Mouse (Mus musculus) lung, postnatal 0 days (tissue): ENCODE results near the gene Lin54. TPM values are rescaled to one million over a fixed set of nuclear protein-coding genes. Genes with fewer than 3 reads are reported as not detected.

ENCODE experiments used
- ATAC-seq: fragments of 200-750 bp; cut with Nextera tagmentation; 2 replicates; pipeline ENCODE4 v1.8.0; 2017; ENCODE audit warnings: moderate library complexity
- DNase-seq: peaks from one replicate; pipeline ENCODE4 v3.0.0-alpha.2; 2016; ENCODE audit warnings: low spot score
- H3K27ac ChIP-seq: fragments of 300-500 bp; sonication (generic); 2 replicates; pipeline ENCODE4 v1.5.1; 2014; ENCODE audit warnings: antibody characterized with exemption, mild to moderate bottlenecking, low read length, mixed read lengths
- H3K27me3 ChIP-seq: fragments of 300-500 bp; sonication (generic); replicated peaks from 2 replicates; pipeline ENCODE4 v1.6.1; 2014; ENCODE audit warnings: low read length, mixed read lengths; ENCODE audit not compliant: insufficient read depth
- H3K36me3 ChIP-seq: fragments of 300-500 bp; sonication (generic); 2 replicates; pipeline ENCODE4 v1.6.1; 2014; ENCODE audit warnings: low read length, mixed read lengths; ENCODE audit not compliant: insufficient read depth
- H3K4me1 ChIP-seq: fragments of 300-500 bp; sonication (generic); 2 replicates; pipeline ENCODE4 v1.6.1; 2014; ENCODE audit warnings: antibody characterized with exemption, low read depth, low read length, mixed read lengths; ENCODE audit not compliant: insufficient read depth
- H3K4me2 ChIP-seq: fragments of 300-500 bp; sonication (generic); replicated peaks from 2 replicates; pipeline ENCODE4 v1.6.1; 2014; ENCODE audit warnings: low read depth, mild to moderate bottlenecking, low read length, moderate library complexity, mixed read lengths
- H3K4me3 ChIP-seq: fragments of 300-500 bp; sonication (generic); 2 replicates; pipeline ENCODE4 v1.5.1; 2014; ENCODE audit warnings: low read depth, low read length
- H3K9ac ChIP-seq: fragments of 300-500 bp; sonication (generic); replicated peaks from 2 replicates; pipeline ENCODE4 v1.6.1; 2014; ENCODE audit warnings: low read depth, mild to moderate bottlenecking
- H3K9me3 ChIP-seq: fragments of 300-500 bp; sonication (generic); 2 replicates; pipeline ENCODE4 v1.6.1; 2016; ENCODE audit warnings: low read length, mixed read lengths
- CTCF ChIP-seq: IDR thresholded peaks from 2 replicates; pipeline ENCODE4 v1.5.1; 2016; ENCODE audit warnings: antibody characterized with exemption, mild to moderate bottlenecking
- EP300 ChIP-seq: IDR thresholded peaks from 2 replicates; pipeline ENCODE4 v1.6.1; 2016; ENCODE audit warnings: antibody characterized with exemption, mild to moderate bottlenecking, control low read depth
- WGBS: fragments of 180-500 bp; shearing (Covaris S2); extraction: QIAGEN DNeasy Blood & Tissue Kit; methylation state at CpG from one replicate; pipeline ENCODE4 v1.1.7; 2014; 5-methylcytosine and 5-hydroxymethylcytosine counted together
- polyA plus RNA-seq: library from polyadenylated mRNA; unstranded; fragments of >200 nt; fragmentation: Nextera tagmentation; extraction: Ambion mirVana; gene quantifications from 2 replicates; pipeline ENCODE4 v1.2.1, GENCODE M21; 2015

Gene Lin54
- polyA plus RNA-seq: 5.7 and 5.9 TPM in 2 replicates

DNA sequence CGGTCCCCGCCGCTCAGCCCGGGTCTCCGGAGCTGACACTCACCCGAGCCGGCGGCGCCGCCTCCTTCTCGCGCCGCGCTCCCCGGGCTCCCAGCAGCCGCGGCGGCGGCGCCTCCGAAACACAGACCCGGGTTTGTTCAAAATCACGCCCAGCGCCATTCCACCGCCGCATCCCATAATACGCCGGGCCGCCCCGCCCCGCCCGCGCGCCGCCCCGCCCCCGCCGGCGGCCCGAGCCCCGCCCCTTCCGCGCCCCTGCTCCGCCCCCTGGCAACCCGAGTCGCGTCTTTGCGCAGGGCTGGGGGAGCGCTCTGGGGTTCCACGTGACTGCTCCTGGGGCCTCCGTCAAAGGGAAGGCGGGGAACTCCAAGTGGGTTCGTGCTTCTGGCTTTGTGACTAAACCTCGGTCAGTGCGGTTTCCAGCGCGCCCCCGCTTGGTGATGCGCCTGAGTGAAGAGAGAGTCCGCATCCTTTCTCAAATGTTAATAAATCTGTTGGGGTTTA is at the start of gene Lin54:
TSS of gene Lin54 (minus strand) at position 182 of the 504 bp plus-strand sequence.
- TF ChIP-seq CTCF: peak; percentile 62
- TF ChIP-seq EP300: no peak
- H3K4me2 ChIP-seq: peak within 1 kb of the TSS; percentile 91
- peak within 1 kb of the TSS; percentile 36 for H3K9ac ChIP-seq
- H3K27me3 ChIP-seq: no peaks in the 10 kb centered on the region
- DNase-seq (peak; percentile 96), ATAC-seq (peak; percentile 96)
- H3K36me3 ChIP-seq: no peaks in the 10 kb centered on the region
- H3K4me3 ChIP-seq: peak within 1 kb of the TSS; percentile 56
- H3K4me1 ChIP-seq: peaks cover 3% of the 10 kb centered on the region; the same call in 1 of the 2 replicates
- no peaks in the 10 kb centered on the region for H3K9me3 ChIP-seq
- peak within 1 kb of the TSS; percentile 69 for H3K27ac ChIP-seq
- 0% methylated on average over 28 of the region's 60 CpGs for WGBS

DNA sequence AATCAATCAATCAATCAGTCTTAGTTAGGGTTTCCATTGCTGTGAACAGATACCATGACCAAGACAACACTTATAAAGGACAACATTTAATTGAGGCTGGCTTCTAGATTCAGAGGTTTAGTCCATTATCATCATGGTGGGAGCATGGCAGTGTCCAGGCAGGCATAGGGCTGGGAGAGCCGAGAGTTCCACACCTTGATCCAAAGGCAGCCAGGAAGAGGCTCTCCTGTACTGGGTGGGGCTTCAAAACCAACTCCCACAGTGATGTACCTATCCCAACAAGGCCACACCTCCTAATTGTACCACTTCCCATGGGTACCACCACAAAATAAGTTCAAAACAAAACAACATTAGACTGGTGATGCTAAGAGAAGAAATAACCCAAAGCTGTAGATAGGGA is 49.7 kb upstream of the Lin54 start:
- H3K4me3 ChIP-seq: no peak overlapping the region
- TF ChIP-seq EP300 (no peak), CTCF (no peak)
- peaks cover 21% of the 10 kb centered on the region for H3K36me3 ChIP-seq
- no peak overlapping the region for H3K27ac ChIP-seq
- H3K4me1 ChIP-seq: no peaks in the 10 kb centered on the region
- ATAC-seq: no peak
- H3K4me2 ChIP-seq: no peak overlapping the region
- DNase-seq: no peak
- H3K27me3 ChIP-seq: no peaks in the 10 kb centered on the region
- no peak overlapping the region for H3K9ac ChIP-seq
- H3K9me3 ChIP-seq: no peaks in the 10 kb centered on the region
- WGBS: 93% methylated on average over 1 of the region's 1 CpGs

DNA sequence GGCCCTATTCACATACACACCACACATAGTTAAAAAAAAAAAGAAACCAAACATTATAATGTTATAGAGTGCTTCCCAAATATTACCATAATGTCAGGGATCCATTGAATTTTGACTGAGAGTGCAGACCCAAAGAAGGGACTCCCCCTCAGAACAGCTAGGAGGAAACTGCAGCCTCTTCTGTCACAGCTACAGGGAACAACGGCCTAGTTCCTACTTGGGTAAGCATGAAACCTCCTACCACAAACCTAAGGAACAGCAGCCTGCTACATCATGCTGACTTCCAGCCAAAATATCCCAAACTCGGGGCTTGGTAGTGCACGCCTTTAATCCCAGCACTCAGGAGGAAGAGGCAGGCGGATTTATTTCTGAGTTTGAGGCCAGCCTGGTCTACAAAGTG is 48.9 kb upstream of the Lin54 start:
- TF ChIP-seq EP300 (no peak), CTCF (no peak)
- H3K4me3 ChIP-seq: no peak overlapping the region
- H3K4me1 ChIP-seq: no peaks in the 10 kb centered on the region
- peaks cover 26% of the 10 kb centered on the region for H3K36me3 ChIP-seq
- H3K9ac ChIP-seq: no peak overlapping the region
- DNase-seq (no peak), ATAC-seq (no peak)
- H3K4me2 ChIP-seq: no peak overlapping the region
- H3K27me3 ChIP-seq: no peaks in the 10 kb centered on the region
- no peak overlapping the region for H3K27ac ChIP-seq
- H3K9me3 ChIP-seq: no peaks in the 10 kb centered on the region
- 89% methylated on average over 4 of the region's 4 CpGs for WGBS

DNA sequence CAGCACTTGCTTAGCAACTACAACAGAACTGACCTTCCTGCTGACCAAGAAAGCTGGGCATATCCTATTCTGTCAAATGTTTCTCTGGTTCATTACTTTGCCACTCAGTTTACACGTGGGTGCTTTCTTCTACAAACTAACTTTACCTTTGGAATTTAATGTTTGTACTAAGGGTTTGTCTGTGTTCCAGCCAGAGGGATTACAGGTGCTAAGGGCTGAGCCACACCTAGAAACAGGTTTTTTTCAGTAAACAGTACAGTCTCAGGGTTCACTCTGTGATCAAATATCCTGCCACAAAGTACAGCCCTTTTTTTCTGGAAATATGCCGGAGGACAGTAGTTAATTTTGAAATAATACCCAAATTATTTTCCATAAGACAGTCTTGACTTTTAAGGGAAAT is 47.8 kb upstream of the Lin54 start:
- Histone ChIP-seq H3K4me3 (no peak overlapping the region), H3K4me2 (no peak overlapping the region), H3K9me3 (no peaks in the 10 kb centered on the region), H3K27ac (no peak overlapping the region), H3K27me3 (no peaks in the 10 kb centered on the region), H3K9ac (no peak overlapping the region), H3K36me3 (peaks cover 30% of the 10 kb centered on the region), H3K4me1 (no peaks in the 10 kb centered on the region)
- no peak for TF ChIP-seq EP300
- no peak for TF ChIP-seq CTCF
- 79% methylated on average over 2 of the region's 2 CpGs for WGBS
- ATAC-seq (peak; percentile 52; the same call in 1 of the 2 replicates), DNase-seq (peak; percentile 31)

DNA sequence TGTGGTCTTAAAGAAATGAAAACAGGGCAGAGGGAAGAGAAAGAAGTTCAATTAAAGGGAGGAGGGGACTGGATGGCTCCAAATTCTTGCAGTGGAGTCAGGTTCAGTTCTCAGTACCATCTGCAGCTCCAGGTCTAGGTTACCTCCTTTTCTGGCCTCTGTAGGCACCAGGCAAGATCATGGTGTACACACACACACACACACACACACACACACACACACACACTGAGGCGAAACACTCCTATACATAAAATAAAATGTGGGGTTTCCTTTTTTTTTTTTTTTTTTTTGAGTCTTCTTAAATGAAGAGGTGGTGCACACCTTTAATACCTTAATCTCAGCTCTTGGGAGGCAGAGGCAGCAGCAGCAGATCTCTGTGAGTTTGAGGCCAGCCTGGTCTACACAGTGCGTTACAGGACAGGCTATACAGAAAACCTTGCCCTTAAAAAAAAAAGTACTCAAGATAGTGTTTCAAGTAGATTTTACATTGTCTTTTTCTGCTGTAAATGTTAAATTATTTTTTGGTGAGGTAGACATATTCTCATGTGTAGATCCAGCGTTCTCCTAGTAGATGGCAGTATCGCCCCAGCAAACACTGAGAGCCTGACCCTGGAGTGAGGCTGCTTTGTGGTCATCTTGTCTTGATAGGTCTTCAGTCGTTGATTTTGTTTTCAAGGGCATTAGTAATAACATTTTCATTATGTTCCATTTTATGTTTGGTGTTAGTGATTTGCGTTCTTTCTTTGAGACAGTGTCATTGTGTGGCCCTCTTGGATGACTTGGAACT is 46.0 kb upstream of the Lin54 start:
- Histone ChIP-seq H3K27me3 (no peaks in the 10 kb centered on the region), H3K4me3 (no peak overlapping the region), H3K9me3 (no peaks in the 10 kb centered on the region), H3K4me1 (no peaks in the 10 kb centered on the region), H3K4me2 (no peak overlapping the region), H3K36me3 (peaks cover 37% of the 10 kb centered on the region), H3K27ac (no peak overlapping the region), H3K9ac (no peak overlapping the region)
- TF ChIP-seq CTCF: peak; percentile 68
- no peak for TF ChIP-seq EP300
- peak; percentile 56 for ATAC-seq
- WGBS: 78% methylated on average over 6 of the region's 6 CpGs
- DNase-seq: peak; percentile 34

DNA sequence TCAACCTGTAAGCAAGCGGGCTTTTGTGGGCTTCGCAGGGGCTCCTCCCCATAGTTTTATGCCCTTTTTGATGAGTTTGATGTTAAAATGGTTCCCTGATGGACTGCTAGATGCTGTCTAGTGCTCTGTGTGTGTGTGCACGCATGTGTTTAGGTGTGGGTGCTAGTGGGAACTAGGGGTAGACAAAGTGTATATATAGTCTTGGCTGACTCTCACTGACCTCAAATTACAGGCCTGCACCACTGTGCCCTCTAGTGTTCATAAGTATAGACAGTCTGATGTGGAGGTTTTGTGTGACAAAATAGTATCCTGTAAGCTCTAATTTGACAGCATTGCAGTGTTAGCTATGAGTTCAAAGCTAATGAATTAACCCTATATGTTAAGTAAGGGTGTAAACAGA is 36.2 kb upstream of the Lin54 start:
- Histone ChIP-seq H3K27me3 (no peaks in the 10 kb centered on the region), H3K4me2 (no peak overlapping the region), H3K4me1 (no peaks in the 10 kb centered on the region), H3K9ac (no peak overlapping the region), H3K36me3 (peaks cover 21% of the 10 kb centered on the region; the same call in 1 of the 2 replicates), H3K9me3 (no peaks in the 10 kb centered on the region), H3K27ac (no peak overlapping the region), H3K4me3 (no peak overlapping the region)
- 82% methylated on average over 3 of the region's 3 CpGs for WGBS
- peak; percentile 60 for DNase-seq
- TF ChIP-seq CTCF: peak; percentile 83
- TF ChIP-seq EP300: no peak
- ATAC-seq: peak; percentile 50
